Mouse (Mus musculus) erythroblast, embryonic 14.5 days (primary cell): ENCODE data around the gene Brk1.

Experiments used
- GATA1 ChIP-seq: IDR thresholded peaks from 2 replicates; pipeline ENCODE4 v1.6.1; 2012; ENCODE audit warnings: low read length, inconsistent platforms, mixed read lengths
- TAL1 ChIP-seq: IDR thresholded peaks from 3 replicates; pipeline ENCODE4 v1.6.1; 2012; ENCODE audit warnings: low read length, inconsistent platforms, mixed read lengths

DNA sequence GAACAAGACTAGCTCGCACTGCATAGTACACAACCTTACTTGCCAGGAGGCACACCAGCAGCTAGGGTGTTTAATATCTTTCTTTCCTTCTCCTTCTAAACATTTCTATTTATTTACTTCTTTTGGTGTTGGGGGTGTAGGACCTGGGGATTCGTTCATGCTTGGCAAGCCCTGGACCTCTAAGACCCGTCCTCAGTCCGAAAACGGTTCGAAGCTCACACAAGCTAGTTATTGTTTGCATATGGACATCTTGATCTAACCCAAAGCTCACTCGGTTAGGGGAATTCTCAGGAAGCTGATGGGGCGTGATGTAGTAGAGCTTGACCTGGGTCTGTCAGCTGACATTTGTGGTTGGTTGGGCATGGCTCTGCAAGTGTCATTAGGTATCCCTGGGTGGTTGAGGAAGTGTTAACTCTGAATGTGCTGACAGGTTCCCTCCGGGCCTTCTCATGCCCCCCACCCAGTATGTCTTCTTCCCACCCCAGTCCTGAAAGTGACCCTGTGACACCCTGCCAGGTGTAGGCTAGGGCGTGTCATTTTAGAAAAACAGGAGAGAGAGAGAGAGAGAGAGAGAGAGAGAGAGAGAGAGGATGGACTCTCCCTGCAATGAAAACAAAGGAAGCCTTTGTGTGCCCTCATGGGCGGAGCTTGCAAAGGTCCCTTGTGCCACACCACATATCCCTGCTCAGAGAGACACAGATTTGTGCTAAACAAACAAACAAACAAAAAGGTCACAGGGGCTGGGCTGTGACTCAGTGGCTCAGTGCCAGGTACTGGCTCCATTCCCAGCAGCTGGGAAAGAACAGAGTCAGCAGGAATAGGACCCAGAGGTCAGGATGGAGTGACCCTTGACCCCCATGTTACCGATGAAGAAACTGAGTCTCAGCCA, 57.0 kb downstream of the Brk1 start:
- TF ChIP-seq GATA1 (no peak), TAL1 (no peak)
